Mouse (Mus musculus) brain, embryonic 14.5 days (tissue): Measurements from ENCODE around the gene Cfap44.

Source experiments
- CTCF ChIP-seq: fragments of 200-500 bp; IDR thresholded peaks from 2 replicates; pipeline ENCODE4 v1.5.1; 2012; ENCODE audit warnings: inconsistent platforms, mild to moderate bottlenecking, moderate library complexity, borderline replicate concordance; ENCODE audit not compliant: insufficient read depth, insufficient read length; ENCODE audit errors: extremely low read depth
- POLR2A ChIP-seq: fragments of 200-500 bp; IDR thresholded peaks from 2 replicates; pipeline ENCODE4 v1.6.1; 2012; ENCODE audit warnings: mild to moderate bottlenecking, inconsistent platforms, borderline replicate concordance; ENCODE audit not compliant: poor library complexity, insufficient read depth, insufficient read length, severe bottlenecking; ENCODE audit errors: extremely low read depth

DNA sequence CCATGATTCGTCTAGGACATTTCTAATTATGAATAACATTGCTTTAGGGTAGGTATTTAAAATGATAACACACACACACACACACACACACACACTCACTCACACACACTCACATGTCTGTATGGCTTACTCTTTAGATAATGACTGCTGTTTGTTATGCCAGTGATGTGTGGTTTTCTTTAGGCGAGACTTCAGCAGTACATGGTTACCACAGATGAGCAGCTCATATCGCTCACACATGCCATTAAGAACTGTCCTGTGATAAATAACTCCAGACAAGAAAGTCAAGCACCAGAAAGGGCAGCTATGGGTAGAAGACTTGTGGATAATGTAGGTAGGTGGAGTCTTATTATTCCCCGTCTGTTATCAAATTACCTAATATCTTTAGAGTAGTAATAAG is 19.1 kb upstream of the Cfap44 start:
- TF ChIP-seq POLR2A, result no peak
- TF ChIP-seq CTCF, result no peak
